Mouse (Mus musculus): ENCODE results near the gene Msi2. TPM values are rescaled to one million over a fixed set of nuclear protein-coding genes. Genes with fewer than 3 reads are reported as not detected.

Gene Msi2
- polyA plus RNA-seq, 1 experiment from 2014 or later, result 24.5 TPM

- Histone ChIP-seq H3K4me1 (replicated peaks; ENCODE audit: insufficient read depth, low read length) (peaks cover 27% of the 10 kb centered on the region), H3K4me2 (ENCODE audit: low read length) (no peak overlapping the region), H3K27me3 (ENCODE audit: insufficient read depth, low read length) (no peaks in the 10 kb centered on the region), H3K9me3 (replicated peaks; ENCODE audit: low read length) (no peaks in the 10 kb centered on the region), H3K36me3 (ENCODE audit: insufficient read depth, low read length) (no peaks in the 10 kb centered on the region), H3K4me3 (replicated peaks; ENCODE audit: low read depth, low read length) (no peak overlapping the region), H3K27ac (no peak overlapping the region), H3K9ac (ENCODE audit: low read depth, low read length) (no peak overlapping the region)
- 75% methylated on average over 11 of the region's 11 CpGs for WGBS
- ATAC-seq (replicated peaks; ENCODE audit: low FRiP score, low read depth) (no peak), DNase-seq (ENCODE audit: low spot score) (no peak)
- TF ChIP-seq CTCF (IDR thresholded peaks at IDR 0.05; ENCODE audit: low read depth), result no peak
Measured at GRCm38 (mm10) chr11:88482636-88483035, 235.7 kb downstream of the Msi2 start.

GRCm38 (mm10) chr11:88482236-88482635 lies 236.1 kb downstream of the Msi2 start:
- H3K36me3 ChIP-seq (ENCODE audit: insufficient read depth, low read length), result no peaks in the 10 kb centered on the region
- H3K9me3 ChIP-seq (replicated peaks; ENCODE audit: low read length), result no peaks in the 10 kb centered on the region
- DNase-seq (ENCODE audit: low spot score) (no peak), ATAC-seq (replicated peaks; ENCODE audit: low FRiP score, low read depth) (no peak)
- no peak for TF ChIP-seq CTCF (IDR thresholded peaks at IDR 0.05; ENCODE audit: low read depth)
- 85% methylated on average over 6 of the region's 6 CpGs for WGBS
- H3K27ac ChIP-seq, result no peak overlapping the region
- H3K27me3 ChIP-seq (ENCODE audit: insufficient read depth, low read length), result no peaks in the 10 kb centered on the region
- no peak overlapping the region for H3K4me2 ChIP-seq (ENCODE audit: low read length)
- no peak overlapping the region for H3K4me3 ChIP-seq (replicated peaks; ENCODE audit: low read depth, low read length)
- peaks cover 27% of the 10 kb centered on the region for H3K4me1 ChIP-seq (replicated peaks; ENCODE audit: insufficient read depth, low read length)
- no peak overlapping the region for H3K9ac ChIP-seq (ENCODE audit: low read depth, low read length)

GRCm38 (mm10) chr11:88481602-88482161 lies 236.6 kb downstream of the Msi2 start:
- Histone ChIP-seq H3K27ac (no peak overlapping the region), H3K9ac (ENCODE audit: low read depth, low read length) (no peak overlapping the region), H3K9me3 (replicated peaks; ENCODE audit: low read length) (no peaks in the 10 kb centered on the region), H3K36me3 (ENCODE audit: insufficient read depth, low read length) (no peaks in the 10 kb centered on the region), H3K4me1 (replicated peaks; ENCODE audit: insufficient read depth, low read length) (peaks cover 27% of the 10 kb centered on the region), H3K4me3 (replicated peaks; ENCODE audit: low read depth, low read length) (no peak overlapping the region), H3K4me2 (ENCODE audit: low read length) (no peak overlapping the region), H3K27me3 (ENCODE audit: insufficient read depth, low read length) (no peaks in the 10 kb centered on the region)
- no peak for TF ChIP-seq CTCF (IDR thresholded peaks at IDR 0.05; ENCODE audit: low read depth)
- peak; percentile 47; the same call in 1 of the 2 replicates for ATAC-seq (replicated peaks; ENCODE audit: low FRiP score, low read depth)
- WGBS, result 60% methylated on average over 7 of the region's 7 CpGs
- DNase-seq (ENCODE audit: low spot score), result peak; percentile 65

- Histone ChIP-seq H3K9ac (ENCODE audit: low read depth, low read length) (no peak overlapping the region), H3K9me3 (replicated peaks; ENCODE audit: low read length) (no peaks in the 10 kb centered on the region), H3K4me1 (replicated peaks; ENCODE audit: insufficient read depth, low read length) (peaks cover 26% of the 10 kb centered on the region), H3K4me3 (replicated peaks; ENCODE audit: low read depth, low read length) (no peak overlapping the region), H3K36me3 (ENCODE audit: insufficient read depth, low read length) (no peaks in the 10 kb centered on the region), H3K27me3 (ENCODE audit: insufficient read depth, low read length) (no peaks in the 10 kb centered on the region), H3K4me2 (ENCODE audit: low read length) (no peak overlapping the region), H3K27ac (peak overlapping the region; percentile 25; the same call in 1 of the 2 replicates)
- no peak for TF ChIP-seq CTCF (IDR thresholded peaks at IDR 0.05; ENCODE audit: low read depth)
- 63% methylated on average over 9 of the region's 9 CpGs for WGBS
- no peak for DNase-seq (ENCODE audit: low spot score)
- no peak for ATAC-seq (replicated peaks; ENCODE audit: low FRiP score, low read depth)
Measured at GRCm38 (mm10) chr11:88481092-88481601, 237.2 kb downstream of the Msi2 start.

- H3K4me1 ChIP-seq (replicated peaks; ENCODE audit: insufficient read depth, low read length), result peaks cover 15% of the 10 kb centered on the region
- TF ChIP-seq CTCF (IDR thresholded peaks at IDR 0.05; ENCODE audit: low read depth), result no peak
- DNase-seq (ENCODE audit: low spot score) (no peak), ATAC-seq (replicated peaks; ENCODE audit: low FRiP score, low read depth) (no peak)
- H3K27ac ChIP-seq, result no peak overlapping the region
- H3K4me2 ChIP-seq (ENCODE audit: low read length), result no peak overlapping the region
- no peak overlapping the region for H3K4me3 ChIP-seq (replicated peaks; ENCODE audit: low read depth, low read length)
- H3K9me3 ChIP-seq (replicated peaks; ENCODE audit: low read length), result no peaks in the 10 kb centered on the region
- 88% methylated on average over 5 of the region's 5 CpGs for WGBS
- H3K27me3 ChIP-seq (ENCODE audit: insufficient read depth, low read length), result no peaks in the 10 kb centered on the region
- H3K9ac ChIP-seq (ENCODE audit: low read depth, low read length), result no peak overlapping the region
- H3K36me3 ChIP-seq (ENCODE audit: insufficient read depth, low read length), result no peaks in the 10 kb centered on the region
Measured at GRCm38 (mm10) chr11:88479498-88479897, 238.8 kb downstream of the Msi2 start.

GRCm38 (mm10) chr11:88474889-88475440 lies 243.3 kb downstream of the Msi2 start:
- Histone ChIP-seq H3K36me3 (ENCODE audit: insufficient read depth, low read length) (no peaks in the 10 kb centered on the region), H3K4me2 (ENCODE audit: low read length) (no peak overlapping the region), H3K9ac (ENCODE audit: low read depth, low read length) (no peak overlapping the region), H3K27ac (no peak overlapping the region), H3K27me3 (ENCODE audit: insufficient read depth, low read length) (no peaks in the 10 kb centered on the region), H3K9me3 (replicated peaks; ENCODE audit: low read length) (no peaks in the 10 kb centered on the region), H3K4me1 (replicated peaks; ENCODE audit: insufficient read depth, low read length) (peaks cover 28% of the 10 kb centered on the region; the same call in 1 of the 2 replicates), H3K4me3 (replicated peaks; ENCODE audit: low read depth, low read length) (no peak overlapping the region)
- DNase-seq (ENCODE audit: low spot score) (no peak), ATAC-seq (replicated peaks; ENCODE audit: low FRiP score, low read depth) (no peak)
- 81% methylated on average over 4 of the region's 4 CpGs for WGBS
- TF ChIP-seq CTCF (IDR thresholded peaks at IDR 0.05; ENCODE audit: low read depth), result no peak

Measured in kidney, postnatal 0 days (tissue).